ENCODE assay signal across 9 mouse cellular contexts in genomic region chrX:66652455-66653144, GRCm38 (mm10). TPM values are rescaled to one million over a fixed set of nuclear protein-coding genes. Genes with fewer than 3 reads are reported as not detected.
DNase-seq lines count a peak whose midpoint lies in the region; ATAC-seq and TF ChIP-seq lines count a peak whose summit lies in the region.
"Had no signal": no experiment of that assay in that cellular context is flagged by ENCODE, and none has a peak within 500 bp of the region (broad histone marks: within the 10 kb centered on the region; RNA-seq: fewer than 3 reads in every experiment).

No protein-coding gene starts in this region.

- peak overlapping the region; percentile 57 for H3K4me2 ChIP-seq in lung, embryonic 15.5 days
- peak overlapping the region; percentile 57 for H3K4me2 ChIP-seq in embryonic facial prominence, embryonic 15.5 days (replicated peaks)
- H3K4me2 ChIP-seq in heart, embryonic 11.5 days = peak overlapping the region; percentile 64
- H3K4me2 ChIP-seq in lung, postnatal 0 days (replicated peaks; ENCODE audit: low read depth, low read length) = peak overlapping the region; percentile 40

- no peaks in the 10 kb centered on the region for H3K36me3 ChIP-seq in lung, embryonic 15.5 days
- H3K36me3 ChIP-seq in embryonic facial prominence, embryonic 15.5 days = no peaks in the 10 kb centered on the region
- H3K36me3 ChIP-seq in heart, embryonic 11.5 days (ENCODE audit: control insufficient read depth, insufficient read depth, low read length) = no peaks in the 10 kb centered on the region
- no peaks in the 10 kb centered on the region for H3K36me3 ChIP-seq in lung, postnatal 0 days (ENCODE audit: insufficient read depth, low read length)

- ATAC-seq in lung, embryonic 15.5 days (ENCODE audit: borderline replicate concordance, extremely low read depth, low FRiP score, low TSS enrichment) = peak; percentile 69; the same call in 1 of the 2 replicates
- ATAC-seq in embryonic facial prominence, embryonic 15.5 days (ENCODE audit: insufficient number of reproducible peaks, low FRiP score, low TSS enrichment, low read depth) = peak; percentile 80
- ATAC-seq in heart, embryonic 11.5 days (replicated peaks; ENCODE audit: insufficient number of reproducible peaks, low FRiP score, low TSS enrichment) = no peak; the same call in 1 of the 2 replicates
- peak; percentile 75 for ATAC-seq in lung, postnatal 0 days

- no peaks in the 10 kb centered on the region for H3K4me1 ChIP-seq in lung, embryonic 15.5 days
- H3K4me1 ChIP-seq in embryonic facial prominence, embryonic 15.5 days = no peaks in the 10 kb centered on the region
- no peaks in the 10 kb centered on the region for H3K4me1 ChIP-seq in heart, embryonic 11.5 days (ENCODE audit: control insufficient read depth, insufficient read depth, low read length)
- H3K4me1 ChIP-seq in lung, postnatal 0 days (ENCODE audit: insufficient read depth, low read depth, low read length) = no peaks in the 10 kb centered on the region

- H3K9ac ChIP-seq in lung, embryonic 15.5 days = no peak overlapping the region
- no peak overlapping the region for H3K9ac ChIP-seq in embryonic facial prominence, embryonic 15.5 days
- no peak overlapping the region for H3K9ac ChIP-seq in heart, embryonic 11.5 days (ENCODE audit: low read depth, low read length)
- H3K9ac ChIP-seq in lung, postnatal 0 days (replicated peaks; ENCODE audit: low read depth) = no peak overlapping the region

- TF ChIP-seq EP300 in lung, postnatal 0 days (IDR thresholded peaks at IDR 0.05) = no peak

- H3K27ac ChIP-seq in lung, embryonic 15.5 days = no peak overlapping the region
- H3K27ac ChIP-seq in embryonic facial prominence, embryonic 15.5 days (replicated peaks) = no peak overlapping the region
- no peak overlapping the region for H3K27ac ChIP-seq in heart, embryonic 11.5 days (ENCODE audit: low read depth, low read length)
- H3K27ac ChIP-seq in lung, postnatal 0 days (ENCODE audit: low read length) = no peak overlapping the region

- H3K4me3 ChIP-seq in lung, embryonic 15.5 days = peak overlapping the region; percentile 24
- H3K4me3 ChIP-seq in embryonic facial prominence, embryonic 15.5 days (replicated peaks) = peak overlapping the region; percentile 42
- peak overlapping the region; percentile 41 for H3K4me3 ChIP-seq in heart, embryonic 11.5 days (ENCODE audit: low read depth, low read length)
- peak overlapping the region; percentile 20; the same call in 1 of the 2 replicates for H3K4me3 ChIP-seq in lung, postnatal 0 days (ENCODE audit: low read depth, low read length)

- peaks cover 7% of the 10 kb centered on the region; the same call in 1 of the 2 replicates for H3K27me3 ChIP-seq in lung, embryonic 15.5 days
- H3K27me3 ChIP-seq in embryonic facial prominence, embryonic 15.5 days = peaks cover 4% of the 10 kb centered on the region; the same call in 1 of the 2 replicates
- peaks cover 4% of the 10 kb centered on the region for H3K27me3 ChIP-seq in heart, embryonic 11.5 days (ENCODE audit: control insufficient read depth, insufficient read depth, low read length)
- H3K27me3 ChIP-seq in lung, postnatal 0 days (replicated peaks; ENCODE audit: insufficient read depth, low read length) = no peaks in the 10 kb centered on the region

- H3K9me3 ChIP-seq in lung, embryonic 15.5 days = no peaks in the 10 kb centered on the region
- no peaks in the 10 kb centered on the region for H3K9me3 ChIP-seq in embryonic facial prominence, embryonic 15.5 days (replicated peaks)
- no peaks in the 10 kb centered on the region for H3K9me3 ChIP-seq in heart, embryonic 11.5 days (replicated peaks; ENCODE audit: control insufficient read depth, low read length)
- H3K9me3 ChIP-seq in lung, postnatal 0 days (ENCODE audit: low read length) = no peaks in the 10 kb centered on the region

- WGBS in lung, embryonic 15.5 days = 10% methylated on average over 21 of the region's 21 CpGs
- 14% methylated on average over 21 of the region's 21 CpGs for WGBS in embryonic facial prominence, embryonic 15.5 days
- 8% methylated on average over 21 of the region's 21 CpGs for WGBS in heart, embryonic 11.5 days (ENCODE audit: insufficient replicate concordance)
- WGBS in lung, postnatal 0 days = 7% methylated on average over 16 of the region's 21 CpGs

- DNase-seq in lung, postnatal 25 days (ENCODE audit: low spot score) = no peak
- peak; percentile 28 to 53 for DNase-seq in kidney, postnatal 4 days
- peak; percentile 37 for DNase-seq in lung, postnatal 0 days (ENCODE audit: low spot score)
- peak; percentile 48 for DNase-seq in right cerebral cortex, postnatal 4 days
- no peak for DNase-seq in thymus, postnatal 0 days (ENCODE audit: low spot score)

- no peak for TF ChIP-seq CTCF in lung, postnatal 0 days (IDR thresholded peaks at IDR 0.05)

RNA-seq across cellular contexts. Expression of gene Slitrk2, which starts 3.5 kb away (rescaled TPM):
- polyA plus RNA-seq in lung, embryonic 15.5 days (2015; fragmentation: Nextera tagmentation; extraction: Ambion mirVana) = 0.24 and 0.31 TPM in 2 replicates
- 2.5 and 2.7 TPM in 2 replicates for polyA plus RNA-seq in embryonic facial prominence, embryonic 15.5 days (2015; fragmentation: Nextera tagmentation; extraction: Ambion mirVana)
- polyA plus RNA-seq in heart, embryonic 11.5 days (2014; fragmentation: Nextera tagmentation; extraction: Ambion mirVana) = 0.83 and 0.93 TPM in 2 replicates
- polyA plus RNA-seq in lung, postnatal 0 days (2015; fragmentation: Nextera tagmentation; extraction: Ambion mirVana) = 0.06 and 0.07 TPM in 2 replicates
- polyA plus RNA-seq in thymus, postnatal 0 days (2015; fragmentation: Nextera tagmentation; extraction: Ambion mirVana) = 0.06 and 0.07 TPM in 2 replicates
- polyA plus RNA-seq: liver, adult 2 months had no signal

Comparison
In these comparisons a context has a peak if more than half of its experiments do, and no peak if none do; other contexts are left out.
1. DNase-seq: peak in kidney, postnatal 4 days (2 of 2), lung, postnatal 0 days (single experiment) and right cerebral cortex, postnatal 4 days (single experiment); none in lung, postnatal 25 days (single experiment) and thymus, postnatal 0 days (single experiment).
2. Peak in every context shown above with its lines, with median percentiles within 50 percentile points of each other: H3K4me2 ChIP-seq and H3K4me3 ChIP-seq.